Mouse (Mus musculus) liver, embryonic 14.5 days (tissue): Measurements from ENCODE around the gene Celf2. TPM values are rescaled to one million over a fixed set of nuclear protein-coding genes. Genes with fewer than 3 reads are reported as not detected.

ENCODE experiments used
- ATAC-seq: fragments of 200-750 bp; cut with Nextera tagmentation; 2 replicates; pipeline ENCODE4 v1.8.0; 2017; ENCODE audit warnings: moderate number of reproducible peaks, mild to moderate bottlenecking, moderate library complexity; ENCODE audit not compliant: insufficient read depth
- DNase-seq, 3 experiments: peaks; one replicate each; pipeline ENCODE4 v3.0.0-alpha.2; 2012 to 2013; ENCODE audit warnings: low read depth in 3 of 3, low spot score in 3 of 3
- H3K27ac ChIP-seq: fragments of 300-500 bp; sonication (generic); 2 replicates; pipeline ENCODE4 v1.5.1; 2014; ENCODE audit warnings: moderate library complexity, mild to moderate bottlenecking, control low read depth, inconsistent platforms
- H3K27me3 ChIP-seq: fragments of 300-500 bp; sonication (generic); 2 replicates; pipeline ENCODE4 v1.6.1; 2014; ENCODE audit warnings: mild to moderate bottlenecking, low read length, moderate library complexity; ENCODE audit not compliant: control insufficient read depth, insufficient read depth
- H3K36me3 ChIP-seq: fragments of 300-500 bp; sonication (generic); replicated peaks from 2 replicates; pipeline ENCODE4 v1.6.1; 2014; ENCODE audit warnings: low read depth; ENCODE audit not compliant: control insufficient read depth, insufficient read depth
- H3K4me1 ChIP-seq, 2 experiments: fragments of 200-500 bp in 1 of 2; fragments of 300-500 bp in 1 of 2; sonication (generic) in 1 of 2; replicated peaks; 2 replicates each; pipeline ENCODE4 v1.6.1; 2012 to 2014; ENCODE audit warnings: antibody characterized with exemption in 1 of 2, inconsistent platforms in 1 of 2, low read length in 1 of 2; ENCODE audit not compliant: control insufficient read depth in 2 of 2, insufficient read depth in 2 of 2
- H3K4me2 ChIP-seq: fragments of 300-500 bp; sonication (generic); 2 replicates; pipeline ENCODE4 v1.6.1; 2014; ENCODE audit warnings: low read depth, mild to moderate bottlenecking, control low read depth, moderate library complexity
- H3K4me3 ChIP-seq, 2 experiments: fragments of 200-500 bp in 1 of 2; fragments of 300-500 bp in 1 of 2; sonication (generic) in 1 of 2; 2 replicates each; pipeline ENCODE4 v1.5.1; 2012 to 2014; ENCODE audit warnings: low read depth in 2 of 2, low read length in 2 of 2, mild to moderate bottlenecking in 2 of 2, control low read depth in 1 of 2, inconsistent platforms in 1 of 2, moderate library complexity in 1 of 2; ENCODE audit not compliant: insufficient read depth in 1 of 2
- H3K9ac ChIP-seq: fragments of 300-500 bp; sonication (generic); replicated peaks from 2 replicates; pipeline ENCODE4 v1.6.1; 2014; ENCODE audit warnings: mild to moderate bottlenecking, control low read depth, moderate library complexity
- H3K9me3 ChIP-seq: fragments of 300-500 bp; sonication (generic); 2 replicates; pipeline ENCODE4 v1.6.1; 2016; ENCODE audit warnings: low read length, mixed read lengths; ENCODE audit not compliant: control insufficient read depth
- CTCF ChIP-seq: IDR thresholded peaks from 2 replicates; pipeline ENCODE4 v1.5.1; 2016; ENCODE audit warnings: antibody characterized with exemption, low read depth, control low read depth
- EP300 ChIP-seq: IDR thresholded peaks from 2 replicates; pipeline ENCODE4 v1.6.1; 2016; ENCODE audit warnings: antibody characterized with exemption, low read depth
- WGBS: fragments of 180-500 bp; shearing (Covaris S2); extraction: QIAGEN DNeasy Blood & Tissue Kit; methylation state at CpG from one replicate; pipeline ENCODE4 v1.1.7; 2014; ENCODE audit not compliant: insufficient replicate concordance; 5-methylcytosine and 5-hydroxymethylcytosine counted together
- polyA plus RNA-seq, 2 experiments: library from polyadenylated mRNA; depleted of rRNA in 1 of 2; stranded (reverse) in 1 of 2; unstranded in 1 of 2; fragments of >200 nt; fragmentation: Nextera tagmentation in 1 of 2; extraction: Ambion mirVana in 1 of 2; gene quantifications; 2 replicates each; pipeline versions ENCODE4 v1.2.1 to v1.2.3; 2012 to 2014

Gene Celf2
- polyA plus RNA-seq, 2 experiments, result 3.9 to 7.8 TPM

DNA sequence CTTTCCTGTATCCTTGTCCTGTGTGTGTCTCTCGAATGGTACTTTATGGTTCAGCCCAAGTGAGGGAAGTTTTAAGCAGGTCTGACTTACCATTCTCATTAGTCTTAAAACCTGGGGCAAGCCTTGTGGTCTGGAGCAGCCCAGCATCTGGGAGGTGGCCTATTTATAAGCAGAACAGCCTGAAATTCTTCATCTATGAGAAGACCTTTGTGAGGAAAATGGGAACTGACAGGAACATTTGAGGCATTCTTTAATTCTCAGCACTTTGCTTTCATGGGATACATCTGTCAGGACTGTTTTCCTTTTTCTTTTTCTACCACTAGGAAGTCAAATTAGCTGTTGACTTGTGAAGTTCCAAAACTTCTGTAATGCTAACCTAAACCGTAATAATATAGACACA is 164.4 kb downstream of the Celf2 start:
- Histone ChIP-seq H3K4me3 (no peak overlapping the region), H3K27ac (no peak overlapping the region), H3K9me3 (no peaks in the 10 kb centered on the region), H3K4me1 (no peaks in the 10 kb centered on the region), H3K27me3 (no peaks in the 10 kb centered on the region), H3K9ac (no peak overlapping the region), H3K4me2 (no peak overlapping the region), H3K36me3 (no peaks in the 10 kb centered on the region)
- WGBS, result 56% methylated on average over 2 of the region's 2 CpGs
- TF ChIP-seq EP300, result no peak
- no peak for TF ChIP-seq CTCF
- ATAC-seq, result no peak
- DNase-seq, result no peak

DNA sequence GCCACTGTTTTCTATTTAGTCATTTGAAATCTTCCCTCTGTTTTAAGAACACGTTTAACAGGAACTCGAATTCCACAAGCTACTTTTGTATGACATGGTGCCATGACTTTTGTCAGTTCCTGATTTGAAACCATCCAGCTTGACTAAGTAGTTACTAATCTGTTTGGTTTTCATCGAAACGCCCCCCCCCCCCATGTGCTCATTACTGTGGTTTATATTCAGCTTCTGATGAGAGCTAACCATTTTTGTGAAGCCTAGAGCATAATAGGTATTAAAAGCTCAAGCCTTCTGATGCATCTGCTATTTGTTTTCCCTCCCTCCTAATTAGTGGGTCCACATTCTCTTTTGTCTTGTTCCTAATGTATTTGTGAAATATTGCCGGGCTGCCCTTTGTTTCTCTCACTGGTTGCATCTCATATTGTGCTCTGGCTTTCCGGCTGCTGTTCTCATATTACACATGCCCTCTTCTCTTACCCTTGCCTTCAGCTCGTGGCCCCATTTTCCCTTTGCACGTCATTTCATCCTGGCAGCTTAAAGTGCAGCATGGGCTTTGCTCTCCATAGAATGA is 166.4 kb downstream of the Celf2 start:
- Histone ChIP-seq H3K9me3 (no peaks in the 10 kb centered on the region), H3K4me1 (no peaks in the 10 kb centered on the region), H3K27me3 (no peaks in the 10 kb centered on the region), H3K27ac (no peak overlapping the region), H3K36me3 (no peaks in the 10 kb centered on the region), H3K4me3 (no peak overlapping the region), H3K9ac (no peak overlapping the region), H3K4me2 (no peak overlapping the region)
- DNase-seq (no peak), ATAC-seq (no peak)
- no peak for TF ChIP-seq EP300
- TF ChIP-seq CTCF, result no peak
- 60% methylated on average over 8 of the region's 8 CpGs for WGBS

DNA sequence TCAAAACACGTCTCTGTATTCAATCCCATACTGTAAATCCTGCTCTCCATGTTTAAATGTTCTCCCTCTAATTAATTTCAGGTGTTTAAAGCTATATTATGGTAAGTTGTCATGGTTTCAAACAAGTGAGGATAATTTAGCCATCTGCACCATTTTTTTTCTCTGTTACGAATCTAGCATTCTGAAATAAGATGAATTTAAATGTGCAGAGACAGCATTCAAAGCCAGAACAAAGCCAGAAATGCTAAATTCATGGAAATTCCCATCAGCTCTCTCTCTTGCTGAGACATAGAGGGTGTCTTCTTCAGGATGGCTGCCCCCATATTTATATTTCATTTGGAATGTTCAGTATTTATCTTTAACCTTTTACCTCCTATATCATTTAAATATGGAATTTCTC is 174.5 kb downstream of the Celf2 start:
- H3K4me1 ChIP-seq, result no peaks in the 10 kb centered on the region
- no peak overlapping the region for H3K27ac ChIP-seq
- no peaks in the 10 kb centered on the region for H3K27me3 ChIP-seq
- no peak overlapping the region for H3K4me2 ChIP-seq
- no peaks in the 10 kb centered on the region for H3K9me3 ChIP-seq
- no peak overlapping the region for H3K4me3 ChIP-seq
- ATAC-seq (no peak), DNase-seq (no peak)
- WGBS, result 52% methylated on average over 2 of the region's 2 CpGs
- H3K36me3 ChIP-seq, result no peaks in the 10 kb centered on the region
- no peak overlapping the region for H3K9ac ChIP-seq
- TF ChIP-seq CTCF (no peak), EP300 (no peak)

DNA sequence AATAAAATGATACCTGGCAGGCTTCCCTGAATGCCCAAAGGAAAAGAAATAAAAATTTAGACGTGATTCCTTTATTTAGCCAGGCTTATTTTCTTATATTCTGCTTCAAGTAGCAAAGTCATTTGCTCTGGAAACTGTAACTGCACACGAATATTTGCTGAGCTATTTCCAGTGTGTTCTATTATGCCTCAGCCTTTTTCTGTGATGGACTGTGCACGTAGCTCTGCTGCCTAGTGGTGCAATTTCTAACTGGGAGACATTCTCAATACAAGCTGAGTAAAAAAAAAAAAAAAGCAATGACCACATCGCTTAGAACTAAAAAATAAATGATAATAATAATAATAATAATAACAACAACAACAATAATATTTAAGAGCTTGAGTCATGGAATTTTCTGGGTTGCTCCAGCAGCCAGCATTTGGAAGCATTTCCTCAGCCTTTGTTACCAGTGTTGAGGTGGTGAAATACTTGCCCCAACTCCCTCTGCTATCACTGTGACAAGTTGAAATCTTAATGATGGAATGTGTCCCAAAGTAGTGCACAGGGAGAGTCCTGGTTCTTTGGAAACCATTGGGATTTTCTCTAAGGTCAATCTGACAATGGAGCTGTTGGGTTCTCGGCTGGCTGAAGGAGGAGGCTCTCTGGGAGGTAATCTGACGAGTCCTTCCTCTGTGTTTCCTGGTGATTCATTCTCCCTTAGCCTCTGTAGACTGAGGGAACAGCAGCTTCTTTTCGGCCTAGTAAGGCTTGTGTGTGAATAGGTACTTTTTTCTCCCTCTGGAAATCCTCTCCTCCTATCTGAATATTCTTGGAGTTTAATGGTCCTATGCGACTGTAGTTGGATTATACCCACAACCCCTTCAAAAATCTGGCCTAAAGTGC is 181.1 kb downstream of the Celf2 start:
- no peak overlapping the region for H3K27ac ChIP-seq
- no peaks in the 10 kb centered on the region for H3K27me3 ChIP-seq
- H3K4me3 ChIP-seq, result no peak overlapping the region
- TF ChIP-seq CTCF (no peak), EP300 (no peak)
- H3K36me3 ChIP-seq, result no peaks in the 10 kb centered on the region
- WGBS, result 42% methylated on average over 8 of the region's 8 CpGs
- H3K9ac ChIP-seq, result no peak overlapping the region
- H3K4me2 ChIP-seq, result no peak overlapping the region
- ATAC-seq (no peak), DNase-seq (no peak)
- no peaks in the 10 kb centered on the region for H3K4me1 ChIP-seq
- no peaks in the 10 kb centered on the region for H3K9me3 ChIP-seq

DNA sequence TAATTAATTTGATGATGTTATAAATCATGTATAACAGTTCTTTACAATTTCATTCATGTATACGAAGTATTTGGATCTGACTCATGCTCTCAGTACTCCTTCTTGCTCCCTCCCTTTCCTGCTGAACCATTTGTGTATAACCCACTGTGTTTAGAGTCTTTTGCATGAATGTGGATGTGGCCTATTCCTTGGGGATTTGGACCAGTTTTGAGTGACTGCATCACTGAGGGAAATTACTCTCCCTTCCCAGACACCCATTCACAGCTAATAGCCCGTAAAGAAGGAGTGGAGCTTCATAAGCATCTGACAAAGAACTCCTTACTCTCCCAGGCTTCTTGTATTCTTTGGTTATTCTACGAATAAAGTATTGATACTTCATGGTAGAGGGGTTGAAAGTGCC is 189.6 kb downstream of the Celf2 start:
- Histone ChIP-seq H3K4me2 (no peak overlapping the region), H3K9ac (no peak overlapping the region), H3K4me3 (no peak overlapping the region), H3K27ac (no peak overlapping the region), H3K27me3 (no peaks in the 10 kb centered on the region), H3K9me3 (no peaks in the 10 kb centered on the region), H3K36me3 (no peaks in the 10 kb centered on the region), H3K4me1 (no peaks in the 10 kb centered on the region)
- ATAC-seq (no peak), DNase-seq (no peak)
- 55% methylated on average over 3 of the region's 3 CpGs for WGBS
- TF ChIP-seq CTCF (no peak), EP300 (no peak)
